Mouse (Mus musculus) neural tube, embryonic 15.5 days (tissue): Measurements from ENCODE around the gene Zfp672. TPM values are rescaled to one million over a fixed set of nuclear protein-coding genes. Genes with fewer than 3 reads are reported as not detected.
"Not testable (repeated sequence)": the region's sequence is repeated elsewhere in the genome, so short reads cannot be mapped to it uniquely, and the experiment has no call there.

Source experiments
- ATAC-seq: fragments of 200-750 bp; cut with Nextera tagmentation; 2 replicates; pipeline ENCODE4 v1.8.0; 2017; ENCODE audit warnings: mild to moderate bottlenecking, moderate TSS enrichment, moderate library complexity; ENCODE audit not compliant: low FRiP score
- H3K27ac ChIP-seq: fragments of 300-500 bp; sonication (generic); replicated peaks from 2 replicates; pipeline ENCODE4 v1.5.1; 2015; ENCODE audit warnings: mild to moderate bottlenecking, inconsistent platforms
- H3K27me3 ChIP-seq: fragments of 300-500 bp; sonication (generic); replicated peaks from 2 replicates; pipeline ENCODE4 v1.6.1; 2015; ENCODE audit warnings: inconsistent platforms
- H3K36me3 ChIP-seq: fragments of 300-500 bp; sonication (generic); 2 replicates; pipeline ENCODE4 v1.6.1; 2015; ENCODE audit warnings: inconsistent platforms
- H3K4me1 ChIP-seq: fragments of 300-500 bp; sonication (generic); 2 replicates; pipeline ENCODE4 v1.6.1; 2015; ENCODE audit warnings: inconsistent platforms
- H3K4me2 ChIP-seq: fragments of 300-500 bp; sonication (generic); 2 replicates; pipeline ENCODE4 v1.6.1; 2015; ENCODE audit warnings: inconsistent platforms, mild to moderate bottlenecking, moderate library complexity
- H3K4me3 ChIP-seq: fragments of 300-500 bp; sonication (generic); replicated peaks from 2 replicates; pipeline ENCODE4 v1.5.1; 2015; ENCODE audit warnings: mild to moderate bottlenecking, inconsistent platforms
- H3K9ac ChIP-seq: fragments of 300-500 bp; sonication (generic); replicated peaks from 2 replicates; pipeline ENCODE4 v1.6.1; 2015; ENCODE audit warnings: mild to moderate bottlenecking, inconsistent platforms
- H3K9me3 ChIP-seq: fragments of 300-500 bp; sonication (generic); replicated peaks from 2 replicates; pipeline ENCODE4 v1.6.1; 2016; ENCODE audit warnings: inconsistent platforms
- WGBS: fragments of 180-500 bp; shearing (Covaris S2); methylation state at CpG from one replicate; pipeline ENCODE4 v1.1.7; 2015; ENCODE audit warnings: mixed read lengths; 5-methylcytosine and 5-hydroxymethylcytosine counted together
- polyA plus RNA-seq: library from polyadenylated mRNA; unstranded; fragments of >200 nt; fragmentation: Nextera tagmentation; extraction: Ambion mirVana; gene quantifications from 2 replicates; pipeline ENCODE4 v1.2.1, GENCODE M21; 2015

The Zfp672 gene
- polyA plus RNA-seq, 1 experiment from 2014 or later, result 44.8 TPM

- Histone ChIP-seq H3K4me1 (peaks cover 25% of the 10 kb centered on the region), H3K27ac (peak overlapping the region; percentile 98), H3K9me3 (no peaks in the 10 kb centered on the region), H3K4me3 (peak overlapping the region; percentile 88), H3K9ac (peak overlapping the region; percentile 89), H3K36me3 (peaks cover 20% of the 10 kb centered on the region), H3K4me2 (peak overlapping the region; percentile 78), H3K27me3 (no peaks in the 10 kb centered on the region)
- peak; percentile 22; the same call in 1 of the 2 replicates for ATAC-seq
- WGBS, result 8% methylated on average over 24 of the region's 24 CpGs
Observed at GRCm38 (mm10) chr11:58323570-58324340, 6.4 kb downstream of the Zfp672 start.

GRCm38 (mm10) chr11:58322824-58323569 lies 7.1 kb downstream of the Zfp672 start:
- under 1% methylated on average over 63 of the region's 63 CpGs for WGBS
- Histone ChIP-seq H3K27me3 (no peaks in the 10 kb centered on the region), H3K4me3 (peak overlapping the region; percentile 88), H3K9me3 (no peaks in the 10 kb centered on the region), H3K27ac (peak overlapping the region; percentile 98), H3K4me2 (peak overlapping the region; percentile 78), H3K4me1 (peaks cover 20% of the 10 kb centered on the region), H3K9ac (peak overlapping the region; percentile 89), H3K36me3 (peaks cover 28% of the 10 kb centered on the region)
- peak; percentile 98 for ATAC-seq

- H3K4me3 ChIP-seq, result no peak overlapping the region
- H3K4me2 ChIP-seq, result no peak overlapping the region
- H3K4me1 ChIP-seq, result peaks cover 8% of the 10 kb centered on the region
- no peak overlapping the region for H3K9ac ChIP-seq
- WGBS, result 71% methylated on average over 28 of the region's 28 CpGs
- H3K27me3 ChIP-seq, result no peaks in the 10 kb centered on the region
- no peaks in the 10 kb centered on the region for H3K9me3 ChIP-seq
- H3K27ac ChIP-seq, result no peak overlapping the region
- H3K36me3 ChIP-seq, result peaks cover 51% of the 10 kb centered on the region
- peak; percentile 37; the same call in 1 of the 2 replicates for ATAC-seq
Observed at GRCm38 (mm10) chr11:58316768-58317390, 13.3 kb downstream of the Zfp672 start.

- Histone ChIP-seq H3K27ac (no peak overlapping the region), H3K27me3 (no peaks in the 10 kb centered on the region), H3K9ac (no peak overlapping the region), H3K36me3 (peaks cover 56% of the 10 kb centered on the region), H3K9me3 (no peaks in the 10 kb centered on the region), H3K4me3 (no peak overlapping the region), H3K4me1 (peaks cover 3% of the 10 kb centered on the region; the same call in 1 of the 2 replicates), H3K4me2 (no peak overlapping the region)
- ATAC-seq, result no peak
- WGBS, result 85% methylated on average over 17 of the region's 17 CpGs
Observed at GRCm38 (mm10) chr11:58316344-58316743, 13.8 kb downstream of the Zfp672 start.

GRCm38 (mm10) chr11:58315536-58316168 lies 14.5 kb downstream of the Zfp672 start:
- Histone ChIP-seq H3K27ac (no peak overlapping the region), H3K9ac (no peak overlapping the region), H3K9me3 (no peaks in the 10 kb centered on the region), H3K36me3 (peaks cover 57% of the 10 kb centered on the region), H3K4me2 (no peak overlapping the region), H3K4me3 (no peak overlapping the region), H3K27me3 (no peaks in the 10 kb centered on the region), H3K4me1 (0 out of 2 replicates have a peak, but pooled peaks cover 3% of the 10 kb centered on the region)
- no peak for ATAC-seq
- 93% methylated on average over 5 of the region's 5 CpGs for WGBS

- Histone ChIP-seq H3K4me1 (0 out of 2 replicates have a peak, but pooled peaks cover 3% of the 10 kb centered on the region), H3K36me3 (peaks cover 58% of the 10 kb centered on the region), H3K27me3 (no peaks in the 10 kb centered on the region), H3K27ac (no peak overlapping the region), H3K9ac (no peak overlapping the region), H3K9me3 (no peaks in the 10 kb centered on the region), H3K4me2 (no peak overlapping the region), H3K4me3 (no peak overlapping the region)
- no peak for ATAC-seq
- 60% methylated on average over 6 of the region's 6 CpGs for WGBS
Observed at GRCm38 (mm10) chr11:58314069-58314468, 16.1 kb downstream of the Zfp672 start.

- Histone ChIP-seq H3K36me3 (0 out of 2 replicates have a peak, but pooled peaks cover 10% of the 10 kb centered on the region), H3K4me3 (no peak overlapping the region), H3K9me3 (no peaks in the 10 kb centered on the region), H3K4me1 (peaks cover 22% of the 10 kb centered on the region), H3K27me3 (no peaks in the 10 kb centered on the region), H3K9ac (no peak overlapping the region), H3K27ac (no peak overlapping the region), H3K4me2 (no peak overlapping the region)
- no peak for ATAC-seq
- 95% methylated on average over 9 of the region's 9 CpGs for WGBS
Observed at GRCm38 (mm10) chr11:58308661-58309060, 21.5 kb downstream of the Zfp672 start.

GRCm38 (mm10) chr11:58307411-58308080 lies 22.6 kb downstream of the Zfp672 start:
- Histone ChIP-seq H3K27ac (peak overlapping the region; percentile 82), H3K9me3 (no peaks in the 10 kb centered on the region), H3K9ac (peak overlapping the region; percentile 62), H3K27me3 (no peaks in the 10 kb centered on the region), H3K4me3 (peak overlapping the region; percentile 54), H3K36me3 (0 out of 2 replicates have a peak, but pooled peaks cover 10% of the 10 kb centered on the region), H3K4me2 (peak overlapping the region; percentile 93), H3K4me1 (peaks cover 25% of the 10 kb centered on the region)
- peak; percentile 64 for ATAC-seq
- under 1% methylated on average over 42 of the region's 42 CpGs for WGBS

GRCm38 (mm10) chr11:58306860-58307308 lies 23.3 kb downstream of the Zfp672 start, which contains the start of gene Zfp692:
Gene Zfp692, plus strand, starts transcription at chr11:58307069.
- Histone ChIP-seq H3K27me3 (no peaks in the 10 kb centered on the region), H3K4me3 (peak within 1 kb of the TSS; percentile 54), H3K9ac (peak within 1 kb of the TSS; percentile 62), H3K27ac (peak within 1 kb of the TSS; percentile 82), H3K36me3 (0 out of 2 replicates have a peak, but pooled peaks cover 10% of the 10 kb centered on the region), H3K4me1 (peaks cover 25% of the 10 kb centered on the region), H3K4me2 (peak within 1 kb of the TSS; percentile 93), H3K9me3 (no peaks in the 10 kb centered on the region)
- WGBS, result under 1% methylated on average over 34 of the region's 34 CpGs
- ATAC-seq, result peak; percentile 84

GRCm38 (mm10) chr11:58305299-58305698 lies 24.8 kb downstream of the Zfp672 start:
- not testable (repeated sequence) for H3K27ac ChIP-seq, H3K4me3 ChIP-seq, H3K9ac ChIP-seq, H3K36me3 ChIP-seq, ATAC-seq, H3K9me3 ChIP-seq, H3K27me3 ChIP-seq, H3K4me2 ChIP-seq
- 95% methylated on average over 8 of the region's 8 CpGs for WGBS
- H3K4me1 ChIP-seq, result peaks cover 34% of the 10 kb centered on the region
